ENCODE assay signal across 8 mouse cellular contexts in the genomic region with DNA sequence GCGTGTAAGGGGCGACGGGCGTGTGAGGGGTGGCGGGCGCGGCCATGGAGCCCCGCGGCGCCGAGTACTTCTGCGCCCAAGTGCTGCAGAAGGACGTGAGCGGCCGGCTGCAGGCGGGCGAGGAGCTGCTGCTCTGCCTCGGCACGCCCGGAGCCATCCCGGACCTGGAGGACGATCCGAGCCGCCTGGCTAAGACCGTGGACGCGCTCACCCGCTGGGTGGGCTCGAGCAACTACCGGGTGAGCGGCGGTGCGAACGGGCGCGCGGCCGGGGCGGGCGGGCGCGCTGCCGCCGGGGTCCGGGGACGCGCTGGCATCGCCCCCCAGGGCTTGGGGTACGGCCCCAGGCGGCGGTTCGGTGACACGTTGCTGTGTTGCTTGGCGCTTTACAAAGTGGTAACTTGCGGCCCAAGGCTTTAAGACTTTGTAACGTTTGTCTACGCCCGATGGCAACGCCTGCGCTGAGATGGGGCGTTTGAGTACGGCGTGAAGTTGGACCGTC. TPM values are rescaled to one million over a fixed set of nuclear protein-coding genes. Genes with fewer than 3 reads are reported as not detected.
A peak's percentile ranks its signal among the peaks of the same experiment; 100 is the strongest.
DNase-seq lines count a peak whose midpoint lies in the region; ATAC-seq and TF ChIP-seq lines count a peak whose summit lies in the region.

No protein-coding gene starts in this region.

- H3K9ac ChIP-seq in liver, adult 2 months (ENCODE audit: low read depth, low read length) = peak overlapping the region; percentile 93
- H3K9ac ChIP-seq in midbrain, postnatal 0 days (replicated peaks; ENCODE audit: low read length, poor library complexity, severe bottlenecking) = peak overlapping the region; percentile 50

- intact Hi-C loops in gastrocnemius, adult 2 months (cut with DNase I) = loop anchor here (5.0 to 10.0 kb wide), 5 partner anchors 34 to 373 kb away; partner anchors contain the start of gene Pdcd6ip

- no peak for TF ChIP-seq CTCF in gastrocnemius, adult 2 months (IDR thresholded peaks at IDR 0.05)
- TF ChIP-seq CTCF in liver, adult 2 months (IDR thresholded peaks at IDR 0.05; ENCODE audit: low read depth, low read length) = no peak
- no peak for TF ChIP-seq CTCF in midbrain, postnatal 0 days (IDR thresholded peaks at IDR 0.05)

- peaks cover 8% of the 10 kb centered on the region for H3K4me1 ChIP-seq in liver, adult 2 months (ENCODE audit: control insufficient read depth, insufficient read depth, low read length)
- H3K4me1 ChIP-seq in midbrain, postnatal 0 days (ENCODE audit: insufficient read depth, low read length) = no peaks in the 10 kb centered on the region

- peak; percentile 79 for DNase-seq in 3134 (ENCODE audit: extremely low read depth, insufficient read length, low spot score)
- DNase-seq in T-cell, adult 2 months (ENCODE audit: low spot score) = peak; percentile 69
- DNase-seq in cerebellum, postnatal 25 days = peak; percentile 60 to 68
- DNase-seq in gastrocnemius, adult 2 months = peak; percentile 66
- DNase-seq in liver, adult 2 months (ENCODE audit: extremely low read depth, low read depth, low spot score) = peak; percentile 49
- peak; percentile 40 for DNase-seq in midbrain, postnatal 0 days (ENCODE audit: low spot score)
- peak; percentile 35 to 43 for DNase-seq in thymus, adult 18-20 months

- peak overlapping the region; percentile 98 for H3K4me3 ChIP-seq in gastrocnemius, adult 2 months
- peak overlapping the region; percentile 90 for H3K4me3 ChIP-seq in liver, adult 2 months (ENCODE audit: insufficient read depth, low read depth, low read length)
- H3K4me3 ChIP-seq in midbrain, postnatal 0 days (ENCODE audit: low read depth, low read length) = peak overlapping the region; percentile 96

- H3K79me2 ChIP-seq in liver, adult 2 months (ENCODE audit: control insufficient read depth, insufficient read depth, low read length) = peaks cover 19% of the 10 kb centered on the region; the same call in 1 of the 2 replicates

- no peaks in the 10 kb centered on the region for H3K9me3 ChIP-seq in midbrain, postnatal 0 days (ENCODE audit: low read length)

- ATAC-seq in inflammation-experienced regulatory T-cells, adult 6 months = peak; percentile 41
- peak; percentile 67 for ATAC-seq in midbrain, postnatal 0 days (ENCODE audit: low FRiP score)

- no peaks in the 10 kb centered on the region for H3K36me3 ChIP-seq in liver, adult 2 months (ENCODE audit: control insufficient read depth, insufficient read depth, low read length)
- H3K36me3 ChIP-seq in midbrain, postnatal 0 days (ENCODE audit: insufficient read depth, low read length) = no peaks in the 10 kb centered on the region

- no peaks in the 10 kb centered on the region for H3K27me3 ChIP-seq in liver, adult 2 months (ENCODE audit: control insufficient read depth, insufficient read depth, low read length)
- H3K27me3 ChIP-seq in midbrain, postnatal 0 days (ENCODE audit: insufficient read depth, low read length) = no peaks in the 10 kb centered on the region

- no peak for TF ChIP-seq POLR2A in liver, adult 2 months (IDR thresholded peaks at IDR 0.05; ENCODE audit: extremely low read depth, insufficient read depth, low read length)

- under 1% methylated on average over 64 of the region's 64 CpGs for WGBS in liver, adult 2 months
- WGBS in midbrain, postnatal 0 days = 0% methylated on average over 42 of the region's 64 CpGs

- H3K4me2 ChIP-seq in midbrain, postnatal 0 days (ENCODE audit: low read depth, low read length, poor library complexity, severe bottlenecking) = peak overlapping the region; percentile 78

- H3K27ac ChIP-seq in gastrocnemius, adult 2 months = peak overlapping the region; percentile 98
- no peak overlapping the region; the same call in 1 of the 2 replicates for H3K27ac ChIP-seq in liver, adult 2 months (replicated peaks; ENCODE audit: insufficient read depth, low read depth, low read length)
- peak overlapping the region; percentile 44; the same call in 1 of the 2 replicates for H3K27ac ChIP-seq in midbrain, postnatal 0 days (ENCODE audit: low read depth, low read length)

RNA-seq across cellular contexts. Expression of gene Clasp2, which starts 0.4 kb away (rescaled TPM):
- total RNA-seq in gastrocnemius, adult 2 months (2021) = 10 to 100 TPM; 42.0 to 52.7 TPM
- polyA plus RNA-seq in inflammation-experienced regulatory T-cells, adult 6 months (2017; shearing (Covaris generic)) = 10 to 100 TPM in 2 of 3 experiments, 1 to 10 TPM in 1; 9.5 to 11.3 (median 10.7) TPM
- 16.2 and 17.4 TPM in 2 replicates for total RNA-seq in liver, adult 2 months (2014; rRNA removed)
- 2.3 and 2.6 TPM in 2 replicates for polyA plus RNA-seq in liver, adult 2 months (2012; rRNA removed)
- 266 and 311 TPM in 2 replicates for total RNA-seq in midbrain, postnatal 0 days (2014; rRNA removed)
- 109 and 120 TPM in 2 replicates for polyA plus RNA-seq in midbrain, postnatal 0 days (2015; fragmentation: Nextera tagmentation; extraction: Ambion mirVana)

RNA-seq across cellular contexts. Expression of gene Pdcd6ip, which starts 33.6 kb away (rescaled TPM):
- total RNA-seq in gastrocnemius, adult 2 months (2021) = 10 to 100 TPM; 37.1 to 42.5 TPM
- polyA plus RNA-seq in inflammation-experienced regulatory T-cells, adult 6 months (2017; shearing (Covaris generic)) = 10 to 100 TPM; 25.7 to 79.0 (median 49.2) TPM
- 33.9 and 44.2 TPM in 2 replicates for total RNA-seq in liver, adult 2 months (2014; rRNA removed)
- polyA plus RNA-seq in liver, adult 2 months (2012; rRNA removed) = 41.0 and 56.6 TPM in 2 replicates
- total RNA-seq in midbrain, postnatal 0 days (2014; rRNA removed) = 25.4 and 28.7 TPM in 2 replicates
- polyA plus RNA-seq in midbrain, postnatal 0 days (2015; fragmentation: Nextera tagmentation; extraction: Ambion mirVana) = 25.7 and 25.8 TPM in 2 replicates
